Mouse (Mus musculus): Measurements from ENCODE around the gene Uap1l1. TPM values are rescaled to one million over a fixed set of nuclear protein-coding genes. Genes with fewer than 3 reads are reported as not detected.

Gene Uap1l1
- polyA plus RNA-seq, 1 experiment = 22.1 TPM

DNA sequence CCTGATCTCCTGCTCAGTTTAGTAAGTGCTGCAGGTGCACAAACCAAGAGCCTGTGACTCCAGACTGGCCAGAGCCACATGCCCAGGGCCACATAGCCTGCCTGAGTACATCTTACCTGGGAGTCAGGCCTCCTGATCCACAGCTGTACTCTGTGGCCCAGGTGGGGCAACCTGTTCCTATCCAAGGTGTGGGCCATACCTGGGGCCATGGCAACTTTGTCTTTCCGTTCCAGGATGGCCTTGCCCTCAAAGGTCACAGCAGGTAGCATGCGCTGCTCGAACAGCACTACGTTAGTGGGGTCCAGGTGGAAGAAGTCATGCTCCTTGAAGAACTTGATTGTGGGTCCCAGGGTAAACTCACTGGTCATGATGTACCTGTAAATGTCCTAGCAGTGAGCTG, 1.2 kb downstream of the Uap1l1 start:
- Histone ChIP-seq H3K4me3 (replicated peaks; ENCODE audit: insufficient read depth, low read depth, low read length) (no peak overlapping the region), H3K27me3 (ENCODE audit: control insufficient read depth, insufficient read depth, low read length) (no peaks in the 10 kb centered on the region), H3K4me1 (ENCODE audit: control insufficient read depth, insufficient read depth, low read length) (no peaks in the 10 kb centered on the region), H3K27ac (ENCODE audit: insufficient read depth, low read length) (no peak overlapping the region)
- 96% methylated on average over 4 of the region's 4 CpGs for WGBS
- TF ChIP-seq CTCF (IDR thresholded peaks at IDR 0.05; ENCODE audit: borderline replicate concordance, insufficient read depth, low read depth, low read length) (no peak), POLR2A (IDR thresholded peaks at IDR 0.05; ENCODE audit: borderline replicate concordance, insufficient read depth, low read length) (no peak)
- DNase-seq = no peak

GRCm38 (mm10) chr2:25363478-25364178, 1.9 kb downstream of the Uap1l1 start:
- no peaks in the 10 kb centered on the region for H3K27me3 ChIP-seq (ENCODE audit: control insufficient read depth, insufficient read depth, low read length)
- no peaks in the 10 kb centered on the region for H3K4me1 ChIP-seq (ENCODE audit: control insufficient read depth, insufficient read depth, low read length)
- no peak overlapping the region for H3K27ac ChIP-seq (ENCODE audit: insufficient read depth, low read length)
- 72% methylated on average over 13 of the region's 13 CpGs for WGBS
- DNase-seq = no peak
- no peak overlapping the region for H3K4me3 ChIP-seq (replicated peaks; ENCODE audit: insufficient read depth, low read depth, low read length)
- TF ChIP-seq CTCF (IDR thresholded peaks at IDR 0.05; ENCODE audit: borderline replicate concordance, insufficient read depth, low read depth, low read length) (no peak), POLR2A (IDR thresholded peaks at IDR 0.05; ENCODE audit: borderline replicate concordance, insufficient read depth, low read length) (no peak)

- Histone ChIP-seq H3K27me3 (ENCODE audit: control insufficient read depth, insufficient read depth, low read length) (no peaks in the 10 kb centered on the region), H3K27ac (ENCODE audit: insufficient read depth, low read length) (no peak overlapping the region), H3K4me1 (ENCODE audit: control insufficient read depth, insufficient read depth, low read length) (peaks cover 8% of the 10 kb centered on the region), H3K4me3 (replicated peaks; ENCODE audit: insufficient read depth, low read depth, low read length) (no peak overlapping the region)
- no peak for DNase-seq
- no peak for TF ChIP-seq CTCF (IDR thresholded peaks at IDR 0.05; ENCODE audit: borderline replicate concordance, insufficient read depth, low read depth, low read length)
- WGBS = 76% methylated on average over 4 of the region's 4 CpGs
These were observed 5.6 kb downstream of the Uap1l1 start for GRCm38 (mm10) chr2:25359848-25360247.

- H3K4me1 ChIP-seq (ENCODE audit: control insufficient read depth, insufficient read depth, low read length) = peaks cover 8% of the 10 kb centered on the region
- peak; percentile 87 to 88 for DNase-seq
- H3K4me3 ChIP-seq (replicated peaks; ENCODE audit: insufficient read depth, low read depth, low read length) = peak within 1 kb of the TSS; percentile 80
- TF ChIP-seq CTCF (IDR thresholded peaks at IDR 0.05; ENCODE audit: borderline replicate concordance, insufficient read depth, low read depth, low read length) (no peak), POLR2A (IDR thresholded peaks at IDR 0.05; ENCODE audit: borderline replicate concordance, insufficient read depth, low read length) (peak; percentile 87; the same call in 1 of the 2 replicates)
- 0 out of 2 replicates have a peak within 1 kb of the TSS, but pooled peaks have one; percentile 27 for H3K27ac ChIP-seq (ENCODE audit: insufficient read depth, low read length)
- no peaks in the 10 kb centered on the region for H3K27me3 ChIP-seq (ENCODE audit: control insufficient read depth, insufficient read depth, low read length)
- WGBS = 1% methylated on average over 13 of the region's 13 CpGs
These were observed 9.0 kb downstream of the Uap1l1 start, which contains the start of gene Dpp7 for GRCm38 (mm10) chr2:25356208-25357079. Dpp7 (minus strand) TSS chr2:25356359.

- H3K4me1 ChIP-seq (ENCODE audit: control insufficient read depth, insufficient read depth, low read length) = peaks cover 8% of the 10 kb centered on the region
- TF ChIP-seq POLR2A (IDR thresholded peaks at IDR 0.05; ENCODE audit: borderline replicate concordance, insufficient read depth, low read length) (no peak), CTCF (IDR thresholded peaks at IDR 0.05; ENCODE audit: borderline replicate concordance, insufficient read depth, low read depth, low read length) (no peak)
- H3K27ac ChIP-seq (ENCODE audit: insufficient read depth, low read length) = no peak overlapping the region
- H3K4me3 ChIP-seq (replicated peaks; ENCODE audit: insufficient read depth, low read depth, low read length) = peak overlapping the region; percentile 80
- no peaks in the 10 kb centered on the region for H3K27me3 ChIP-seq (ENCODE audit: control insufficient read depth, insufficient read depth, low read length)
- WGBS = 31% methylated on average over 18 of the region's 18 CpGs
- peak in 1 of 2 experiments; percentile 42 for DNase-seq
These were observed 9.9 kb downstream of the Uap1l1 start for GRCm38 (mm10) chr2:25355419-25356066.

- DNase-seq = no peak
- no peak for TF ChIP-seq CTCF (IDR thresholded peaks at IDR 0.05; ENCODE audit: borderline replicate concordance, insufficient read depth, low read depth, low read length)
- TF ChIP-seq POLR2A (IDR thresholded peaks at IDR 0.05; ENCODE audit: borderline replicate concordance, insufficient read depth, low read length) = no peak
- no peak overlapping the region for H3K27ac ChIP-seq (ENCODE audit: insufficient read depth, low read length)
- H3K27me3 ChIP-seq (ENCODE audit: control insufficient read depth, insufficient read depth, low read length) = no peaks in the 10 kb centered on the region
- H3K4me3 ChIP-seq (replicated peaks; ENCODE audit: insufficient read depth, low read depth, low read length) = no peak overlapping the region
- 79% methylated on average over 6 of the region's 6 CpGs for WGBS
- peaks cover 8% of the 10 kb centered on the region for H3K4me1 ChIP-seq (ENCODE audit: control insufficient read depth, insufficient read depth, low read length)
These were observed 11.3 kb downstream of the Uap1l1 start for GRCm38 (mm10) chr2:25354211-25354610.

- no peak for TF ChIP-seq POLR2A (IDR thresholded peaks at IDR 0.05; ENCODE audit: borderline replicate concordance, insufficient read depth, low read length)
- no peak for TF ChIP-seq CTCF (IDR thresholded peaks at IDR 0.05; ENCODE audit: borderline replicate concordance, insufficient read depth, low read depth, low read length)
- Histone ChIP-seq H3K27ac (ENCODE audit: insufficient read depth, low read length) (no peak overlapping the region), H3K4me1 (ENCODE audit: control insufficient read depth, insufficient read depth, low read length) (peaks cover 8% of the 10 kb centered on the region), H3K27me3 (ENCODE audit: control insufficient read depth, insufficient read depth, low read length) (no peaks in the 10 kb centered on the region), H3K4me3 (replicated peaks; ENCODE audit: insufficient read depth, low read depth, low read length) (no peak overlapping the region)
- WGBS = 98% methylated on average over 3 of the region's 3 CpGs
- DNase-seq = no peak
These were observed 14.8 kb downstream of the Uap1l1 start for GRCm38 (mm10) chr2:25350701-25351100.

Data from cerebellum, adult 2 months (tissue).